Mouse (Mus musculus) hindbrain, embryonic 10.5 days (tissue): ENCODE results near the gene Tnnc2. TPM values are rescaled to one million over a fixed set of nuclear protein-coding genes. Genes with fewer than 3 reads are reported as not detected.

Experiments
- DNase-seq: peaks from one replicate; pipeline ENCODE4 v3.0.0-alpha.2; 2017; ENCODE audit warnings: low spot score
- H3K27ac ChIP-seq: fragments of 300-500 bp; sonication (generic); 2 replicates; pipeline ENCODE4 v1.5.1; 2016; ENCODE audit warnings: mild to moderate bottlenecking, moderate library complexity
- H3K27me3 ChIP-seq: fragments of 300-500 bp; sonication (generic); 2 replicates; pipeline ENCODE4 v1.6.1; 2016; ENCODE audit warnings: mild to moderate bottlenecking; ENCODE audit not compliant: poor library complexity, insufficient read depth, severe bottlenecking
- H3K36me3 ChIP-seq: fragments of 300-500 bp; sonication (generic); 2 replicates; pipeline ENCODE4 v1.6.1; 2016; ENCODE audit warnings: mild to moderate bottlenecking, moderate library complexity
- H3K4me1 ChIP-seq: fragments of 300-500 bp; sonication (generic); replicated peaks from 2 replicates; pipeline ENCODE4 v1.6.1; 2016; ENCODE audit warnings: mild to moderate bottlenecking
- H3K4me3 ChIP-seq: fragments of 300-500 bp; sonication (generic); 2 replicates; pipeline ENCODE4 v1.5.1; 2016; ENCODE audit warnings: mild to moderate bottlenecking, moderate library complexity
- H3K9me3 ChIP-seq: fragments of 300-500 bp; sonication (generic); 2 replicates; pipeline ENCODE4 v1.6.1; 2016; ENCODE audit warnings: mild to moderate bottlenecking, moderate library complexity
- WGBS: fragments of 180-500 bp; shearing (Covaris S2); methylation state at CpG from one replicate; pipeline ENCODE4 v1.1.7; 2016; 5-methylcytosine and 5-hydroxymethylcytosine counted together
- polyA plus RNA-seq: library from polyadenylated mRNA; unstranded; fragments of >200 nt; fragmentation: Nextera tagmentation; extraction: Ambion mirVana; gene quantifications from 2 replicates; pipeline ENCODE4 v1.2.1, GENCODE M21; 2016

Gene Tnnc2
- polyA plus RNA-seq, 1 experiment from 2014 or later, result not detected

GRCm38 (mm10) chr2:164778015-164778287 lies 1.8 kb downstream of the Tnnc2 start:
- Histone ChIP-seq H3K4me1 (peaks cover 4% of the 10 kb centered on the region; the same call in 1 of the 2 replicates), H3K4me3 (no peak overlapping the region), H3K27me3 (peaks cover 11% of the 10 kb centered on the region), H3K9me3 (no peaks in the 10 kb centered on the region), H3K36me3 (peaks cover 9% of the 10 kb centered on the region), H3K27ac (no peak overlapping the region)
- no peak for DNase-seq
- 94% methylated on average over 11 of the region's 11 CpGs for WGBS

- peaks cover 14% of the 10 kb centered on the region for H3K36me3 ChIP-seq
- 84% methylated on average over 30 of the region's 30 CpGs for WGBS
- no peak overlapping the region for H3K4me3 ChIP-seq
- peaks cover 5% of the 10 kb centered on the region; the same call in 1 of the 2 replicates for H3K4me1 ChIP-seq
- no peaks in the 10 kb centered on the region for H3K9me3 ChIP-seq
- peaks cover 11% of the 10 kb centered on the region for H3K27me3 ChIP-seq
- no peak for DNase-seq
- no peak overlapping the region for H3K27ac ChIP-seq
Observed at GRCm38 (mm10) chr2:164777246-164778014, 2.3 kb downstream of the Tnnc2 start.

DNA sequence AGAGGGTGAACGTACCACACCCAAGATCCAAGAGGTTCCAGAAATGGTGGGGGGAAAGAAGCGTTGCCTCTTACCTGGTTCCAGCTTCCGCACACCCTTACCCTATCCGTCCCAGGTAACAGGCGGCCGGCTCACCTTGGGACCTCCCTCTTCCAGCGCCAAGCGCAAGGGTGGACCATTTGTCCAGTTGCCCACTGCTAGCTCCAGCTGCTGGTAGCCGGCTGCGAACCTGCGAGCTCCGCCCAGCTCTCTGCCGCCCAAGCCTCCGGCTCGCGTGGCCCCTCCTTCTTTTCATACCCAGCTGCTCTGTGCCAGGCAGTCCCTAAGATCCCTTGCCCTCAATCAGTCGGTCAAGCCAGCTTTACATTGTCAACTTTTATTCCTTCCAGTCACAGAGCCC lies 3.0 kb downstream of the Tnnc2 start:
- DNase-seq, result no peak
- 71% methylated on average over 17 of the region's 17 CpGs for WGBS
- H3K27ac ChIP-seq, result no peak overlapping the region
- no peaks in the 10 kb centered on the region for H3K9me3 ChIP-seq
- peaks cover 11% of the 10 kb centered on the region for H3K4me1 ChIP-seq
- H3K27me3 ChIP-seq, result peaks cover 11% of the 10 kb centered on the region
- H3K36me3 ChIP-seq, result peaks cover 20% of the 10 kb centered on the region
- no peak overlapping the region for H3K4me3 ChIP-seq

GRCm38 (mm10) chr2:164776130-164776529 lies 3.6 kb downstream of the Tnnc2 start:
- Histone ChIP-seq H3K36me3 (peaks cover 27% of the 10 kb centered on the region), H3K4me1 (peaks cover 18% of the 10 kb centered on the region), H3K4me3 (no peak overlapping the region), H3K9me3 (no peaks in the 10 kb centered on the region), H3K27ac (no peak overlapping the region), H3K27me3 (peaks cover 11% of the 10 kb centered on the region)
- WGBS, result 88% methylated on average over 6 of the region's 6 CpGs
- DNase-seq, result no peak

GRCm38 (mm10) chr2:164773989-164774364 lies 5.8 kb downstream of the Tnnc2 start:
- WGBS, result 84% methylated on average over 5 of the region's 5 CpGs
- Histone ChIP-seq H3K36me3 (peaks cover 33% of the 10 kb centered on the region), H3K4me3 (no peak overlapping the region), H3K27me3 (peaks cover 11% of the 10 kb centered on the region), H3K9me3 (no peaks in the 10 kb centered on the region), H3K27ac (no peak overlapping the region), H3K4me1 (peaks cover 30% of the 10 kb centered on the region)
- no peak for DNase-seq

GRCm38 (mm10) chr2:164773229-164773988 lies 6.4 kb downstream of the Tnnc2 start:
- no peak for DNase-seq
- Histone ChIP-seq H3K27ac (no peak overlapping the region), H3K36me3 (peaks cover 33% of the 10 kb centered on the region), H3K27me3 (peaks cover 11% of the 10 kb centered on the region), H3K4me3 (no peak overlapping the region), H3K9me3 (no peaks in the 10 kb centered on the region), H3K4me1 (peaks cover 30% of the 10 kb centered on the region)
- 80% methylated on average over 14 of the region's 14 CpGs for WGBS

GRCm38 (mm10) chr2:164771123-164771522 lies 8.6 kb downstream of the Tnnc2 start:
- 86% methylated on average over 8 of the region's 8 CpGs for WGBS

GRCm38 (mm10) chr2:164770279-164770678 lies 9.5 kb downstream of the Tnnc2 start:
- no peaks in the 10 kb centered on the region for H3K27me3 ChIP-seq
- H3K4me3 ChIP-seq, result peak overlapping the region; percentile 93
- WGBS, result 8% methylated on average over 15 of the region's 15 CpGs
- H3K4me1 ChIP-seq, result peaks cover 38% of the 10 kb centered on the region
- H3K9me3 ChIP-seq, result no peaks in the 10 kb centered on the region
- H3K27ac ChIP-seq, result peak overlapping the region; percentile 96
- peak; percentile 12 for DNase-seq
- H3K36me3 ChIP-seq, result peaks cover 64% of the 10 kb centered on the region

More at GRCm38 (mm10) chr2:164771123-164771522, 8.6 kb downstream of the Tnnc2 start:
- Histone ChIP-seq H3K4me1 (peaks cover 38% of the 10 kb centered on the region), H3K36me3 (peaks cover 56% of the 10 kb centered on the region), H3K4me3 (peak overlapping the region; percentile 93), H3K9me3 (no peaks in the 10 kb centered on the region), H3K27me3 (no peaks in the 10 kb centered on the region), H3K27ac (peak overlapping the region; percentile 96)
- no peak for DNase-seq

DNA sequence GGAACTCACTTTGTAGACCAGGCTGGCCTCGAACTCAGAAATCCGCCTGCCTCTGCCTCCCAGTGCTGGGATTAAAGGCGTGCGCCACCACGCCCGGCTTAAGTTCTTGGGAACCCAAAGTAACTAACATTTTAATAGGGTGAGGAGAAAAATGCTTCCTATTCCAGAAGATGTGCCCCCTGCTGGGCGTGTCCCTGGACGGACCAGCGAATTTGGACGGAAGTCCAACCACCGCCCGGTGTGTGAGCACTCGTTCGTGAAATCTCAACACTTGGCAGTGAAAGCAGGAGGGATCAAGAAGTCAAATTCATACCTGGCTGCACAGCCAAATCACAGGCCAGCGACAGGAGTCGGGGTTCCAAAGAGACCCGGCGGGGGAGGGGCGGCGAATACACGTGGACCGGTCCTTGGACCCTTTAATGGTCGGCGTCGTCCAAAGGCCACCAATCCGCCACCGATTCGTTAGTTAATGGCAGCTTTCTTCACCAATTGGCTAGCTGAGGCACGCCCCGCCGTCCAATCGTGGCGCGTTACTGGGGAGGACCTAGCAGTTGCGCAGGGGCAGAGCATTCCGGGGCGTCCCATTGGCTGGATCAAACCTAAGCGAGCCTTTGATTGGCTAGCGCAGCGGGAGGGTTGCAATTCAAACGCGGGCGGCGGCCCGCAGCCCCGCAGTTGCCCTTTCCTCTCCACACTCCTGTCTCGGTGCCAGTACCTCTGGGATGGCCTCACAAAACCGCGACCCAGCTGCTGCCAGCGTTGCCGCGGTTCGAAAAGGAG lies 10.3 kb downstream of the Tnnc2 start, which contains the start of gene Ube2c:
TSS of gene Ube2c (plus strand) at position 641 of the 780 bp plus-strand sequence.
- Histone ChIP-seq H3K4me3 (peak within 1 kb of the TSS; percentile 93), H3K9me3 (no peaks in the 10 kb centered on the region), H3K4me1 (peaks cover 38% of the 10 kb centered on the region), H3K36me3 (peaks cover 71% of the 10 kb centered on the region), H3K27ac (peak within 1 kb of the TSS; percentile 96), H3K27me3 (no peaks in the 10 kb centered on the region)
- 2% methylated on average over 53 of the region's 53 CpGs for WGBS
- peak; percentile 99 for DNase-seq

DNA sequence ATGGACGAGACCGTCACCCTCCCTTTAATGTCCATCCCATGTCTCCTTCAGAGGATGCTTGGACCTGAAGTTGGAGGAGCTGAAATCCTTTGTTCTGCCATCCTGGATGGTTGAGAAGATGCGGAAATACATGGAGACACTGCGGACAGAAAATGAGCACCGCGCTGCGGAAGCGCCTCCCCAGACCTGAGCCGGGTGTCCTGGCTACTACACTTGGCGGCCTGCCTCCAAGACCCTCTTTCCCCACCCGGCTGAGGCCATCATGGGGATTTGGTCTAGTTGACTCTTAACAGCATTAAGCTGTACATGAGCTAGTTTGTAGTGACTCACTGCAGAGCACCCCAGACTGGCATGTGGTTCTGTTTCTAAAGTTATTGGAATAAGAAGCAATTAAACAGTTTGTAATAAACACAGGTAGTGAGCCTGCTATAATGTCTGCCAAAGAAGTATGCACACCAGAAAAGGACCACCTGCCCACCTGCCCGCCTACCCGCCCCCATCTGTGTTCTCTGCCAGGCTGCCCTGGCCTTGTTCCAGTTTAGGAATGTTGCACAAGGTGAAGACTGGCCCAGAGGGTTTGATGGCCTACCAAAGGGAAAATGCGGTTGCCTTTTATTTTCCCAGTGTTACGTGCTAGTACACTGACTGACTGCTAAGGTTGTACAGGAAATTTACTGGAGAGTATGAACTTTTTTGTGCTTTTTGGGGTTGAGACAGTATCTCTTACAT lies 11.8 kb downstream of the Tnnc2 start:
- H3K27me3 ChIP-seq, result no peaks in the 10 kb centered on the region
- DNase-seq, result no peak
- no peak overlapping the region for H3K4me3 ChIP-seq
- no peaks in the 10 kb centered on the region for H3K9me3 ChIP-seq
- peaks cover 35% of the 10 kb centered on the region for H3K4me1 ChIP-seq
- H3K36me3 ChIP-seq, result peaks cover 72% of the 10 kb centered on the region
- WGBS, result 95% methylated on average over 15 of the region's 15 CpGs
- no peak overlapping the region for H3K27ac ChIP-seq

DNA sequence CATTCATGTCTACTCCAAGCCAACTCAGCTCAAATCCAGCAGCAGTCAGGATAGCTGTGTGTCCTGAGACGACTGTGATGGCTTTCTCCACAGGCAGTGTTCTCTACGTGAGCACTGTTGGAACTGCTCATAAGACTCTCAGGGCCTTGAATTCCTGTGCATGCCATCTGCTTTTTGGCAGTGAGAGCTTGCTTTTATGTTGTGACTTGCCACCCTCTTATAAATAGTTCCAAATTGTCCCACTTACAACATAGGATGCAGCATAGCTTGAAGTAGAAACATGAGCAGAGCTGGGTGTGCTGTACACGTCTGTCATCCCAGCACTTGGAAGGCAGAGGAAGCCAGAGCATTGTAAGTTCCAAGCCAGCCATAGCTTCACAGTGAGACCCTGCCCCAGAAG lies 13.9 kb downstream of the Tnnc2 start:
- no peaks in the 10 kb centered on the region for H3K27me3 ChIP-seq
- H3K36me3 ChIP-seq, result peaks cover 72% of the 10 kb centered on the region
- DNase-seq, result no peak
- peaks cover 18% of the 10 kb centered on the region for H3K4me1 ChIP-seq
- H3K4me3 ChIP-seq, result no peak overlapping the region
- H3K9me3 ChIP-seq, result no peaks in the 10 kb centered on the region
- 81% methylated on average over 3 of the region's 3 CpGs for WGBS
- no peak overlapping the region for H3K27ac ChIP-seq

GRCm38 (mm10) chr2:164762593-164762992 lies 17.2 kb downstream of the Tnnc2 start:
- no peak for DNase-seq
- 91% methylated on average over 7 of the region's 7 CpGs for WGBS
- H3K36me3 ChIP-seq, result peaks cover 93% of the 10 kb centered on the region
- H3K4me1 ChIP-seq, result peaks cover 1% of the 10 kb centered on the region; the same call in 1 of the 2 replicates
- no peaks in the 10 kb centered on the region for H3K27me3 ChIP-seq
- no peak overlapping the region for H3K27ac ChIP-seq
- H3K9me3 ChIP-seq, result no peaks in the 10 kb centered on the region
- no peak overlapping the region for H3K4me3 ChIP-seq
